Mouse (Mus musculus) thymus, adult 2 months (tissue): Measurements from ENCODE around the gene Rpp21.

Source experiments
- CTCF ChIP-seq: fragments of 200-500 bp; IDR thresholded peaks from 2 replicates; pipeline ENCODE4 v1.5.1; 2012; ENCODE audit warnings: mild to moderate bottlenecking, control low read depth, low read length, moderate library complexity, borderline replicate concordance; ENCODE audit not compliant: control insufficient read depth, poor library complexity, insufficient read depth; ENCODE audit errors: extremely low read depth
- POLR2A ChIP-seq: fragments of 200-500 bp; IDR thresholded peaks from 2 replicates; pipeline ENCODE4 v1.6.1; 2012; ENCODE audit warnings: mild to moderate bottlenecking, low read length, control low read depth, moderate library complexity; ENCODE audit not compliant: control insufficient read depth, poor library complexity, insufficient read depth; ENCODE audit errors: extremely low read depth

GRCm38 (mm10) chr17:36265834-36266233 lies 8.0 kb upstream of the Rpp21 start:
- TF ChIP-seq CTCF: no peak
- TF ChIP-seq POLR2A: no peak
